Mouse (Mus musculus) ES-E14 (cell line): ENCODE data around the gene Cox10.

Experiments used
- MAFK ChIP-seq: IDR thresholded peaks from 2 replicates; pipeline ENCODE4 v1.6.1; 2014; ENCODE audit warnings: mild to moderate bottlenecking, low read depth, low read length, inconsistent platforms; ENCODE audit not compliant: insufficient read depth
- ZC3H11A ChIP-seq: IDR thresholded peaks from 2 replicates; pipeline ENCODE4 v1.6.1; 2012; ENCODE audit warnings: low read depth, mild to moderate bottlenecking, inconsistent platforms, low read length, borderline replicate concordance

- TF ChIP-seq MAFK (no peak), ZC3H11A (no peak)
Observed at GRCm38 (mm10) chr11:63988991-63989860, 90.0 kb downstream of the Cox10 start.
